Mouse (Mus musculus) heart, embryonic 15.5 days (tissue): ENCODE measurements around the gene Romo1. TPM values are rescaled to one million over a fixed set of nuclear protein-coding genes. Genes with fewer than 3 reads are reported as not detected.

Experiments used
- ATAC-seq: fragments of 200-750 bp; cut with Nextera tagmentation; replicated peaks from 2 replicates; pipeline ENCODE4 v1.8.0; 2017; ENCODE audit warnings: low read depth, moderate TSS enrichment; ENCODE audit not compliant: insufficient number of reproducible peaks, insufficient read depth, low FRiP score
- H3K27ac ChIP-seq: fragments of 300-500 bp; sonication (generic); 2 replicates; pipeline ENCODE4 v1.5.1; 2015; ENCODE audit warnings: mild to moderate bottlenecking, inconsistent platforms
- H3K27me3 ChIP-seq: fragments of 300-500 bp; sonication (generic); 2 replicates; pipeline ENCODE4 v1.6.1; 2015; ENCODE audit warnings: inconsistent platforms
- H3K36me3 ChIP-seq: fragments of 300-500 bp; sonication (generic); 2 replicates; pipeline ENCODE4 v1.6.1; 2015; ENCODE audit warnings: mild to moderate bottlenecking, inconsistent platforms
- H3K4me1 ChIP-seq: fragments of 300-500 bp; sonication (generic); replicated peaks from 2 replicates; pipeline ENCODE4 v1.6.1; 2015; ENCODE audit warnings: inconsistent platforms
- H3K4me2 ChIP-seq: fragments of 300-500 bp; sonication (generic); 2 replicates; pipeline ENCODE4 v1.6.1; 2015; ENCODE audit warnings: inconsistent platforms, mild to moderate bottlenecking, moderate library complexity
- H3K4me3 ChIP-seq: fragments of 300-500 bp; sonication (generic); 2 replicates; pipeline ENCODE4 v1.5.1; 2015; ENCODE audit warnings: mild to moderate bottlenecking, inconsistent platforms
- H3K9ac ChIP-seq: fragments of 300-500 bp; sonication (generic); 2 replicates; pipeline ENCODE4 v1.6.1; 2015; ENCODE audit warnings: mild to moderate bottlenecking, inconsistent platforms
- H3K9me3 ChIP-seq: fragments of 300-500 bp; sonication (generic); replicated peaks from 2 replicates; pipeline ENCODE4 v1.6.1; 2016; ENCODE audit warnings: inconsistent platforms
- WGBS: fragments of 180-500 bp; shearing (Covaris S2); methylation state at CpG from one replicate; pipeline ENCODE4 v1.1.7; 2015; ENCODE audit warnings: mixed read lengths; 5-methylcytosine and 5-hydroxymethylcytosine counted together
- polyA plus RNA-seq: library from polyadenylated mRNA; unstranded; fragments of >200 nt; fragmentation: Nextera tagmentation; extraction: Ambion mirVana; gene quantifications from 2 replicates; pipeline ENCODE4 v1.2.1, GENCODE M21; 2015

The Romo1 gene
- polyA plus RNA-seq, 1 experiment from 2014 or later = 427 TPM

DNA sequence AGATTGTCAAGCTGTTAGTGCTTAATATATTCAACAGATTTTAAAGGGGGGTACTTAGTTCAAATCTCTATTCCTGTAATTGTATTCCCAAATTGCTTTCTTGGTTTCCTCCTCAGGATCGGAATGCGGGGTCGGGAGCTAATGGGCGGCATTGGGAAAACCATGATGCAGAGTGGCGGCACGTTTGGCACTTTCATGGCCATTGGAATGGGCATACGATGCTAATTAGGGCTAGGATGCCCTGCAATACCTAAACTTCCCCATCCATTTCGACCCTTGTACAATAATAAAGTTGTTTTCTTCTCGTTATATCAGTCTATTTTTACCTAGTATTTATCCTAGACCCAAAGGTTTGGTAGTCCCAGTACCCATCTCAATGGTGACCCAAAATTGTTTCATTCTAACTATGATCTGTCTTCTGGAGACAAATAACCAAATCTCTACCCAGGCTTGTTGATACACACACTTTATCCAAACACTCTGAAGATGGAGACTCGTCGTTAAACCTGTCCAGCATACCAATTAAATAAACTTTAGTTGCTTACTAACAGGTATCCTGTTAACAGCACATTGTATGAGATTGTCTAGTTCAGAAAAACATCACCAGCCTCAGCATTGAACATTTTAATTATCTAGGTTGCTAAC lies 1.8 kb downstream of the Romo1 start:
- 59% methylated on average over 11 of the region's 11 CpGs for WGBS
- Histone ChIP-seq H3K36me3 (peaks cover 48% of the 10 kb centered on the region), H3K4me3 (0 out of 2 replicates have a peak overlapping the region, but pooled peaks have one; percentile 68)

DNA sequence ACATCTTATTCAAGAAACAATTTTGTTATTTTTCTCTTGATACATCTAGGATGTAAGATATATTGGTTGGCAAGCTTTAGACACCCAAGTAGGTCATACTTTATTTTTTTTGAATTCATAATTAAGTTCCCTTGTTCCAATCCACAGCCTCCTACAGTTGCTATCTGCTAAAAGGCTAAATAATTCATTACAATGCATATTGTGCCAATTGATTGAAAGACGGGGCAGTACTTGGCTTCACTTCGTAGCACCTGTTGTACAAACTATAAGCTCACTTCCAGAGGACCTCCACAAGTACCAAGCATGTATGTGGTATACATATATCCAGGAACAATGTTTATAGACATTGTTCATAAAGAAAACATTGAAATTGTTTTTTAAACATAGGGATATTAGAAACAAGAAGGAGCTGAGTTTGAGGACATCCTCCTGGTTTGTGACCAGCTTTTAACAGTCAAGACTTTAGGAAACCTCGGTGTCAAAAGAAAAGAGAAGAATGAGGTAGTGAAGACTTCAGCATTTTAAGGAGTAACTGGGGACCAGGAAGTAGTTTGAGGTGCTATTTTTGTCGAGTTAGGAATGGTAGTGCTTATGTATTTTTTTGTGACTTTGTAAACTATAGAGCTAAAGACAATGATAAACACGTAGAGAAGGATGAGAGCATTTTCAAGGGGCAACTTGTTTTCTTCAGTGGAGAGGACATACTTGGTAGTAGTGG lies 2.6 kb downstream of the Romo1 start:
- 65% methylated on average over 5 of the region's 5 CpGs for WGBS
- Histone ChIP-seq H3K36me3 (peaks cover 52% of the 10 kb centered on the region), H3K9me3 (no peaks in the 10 kb centered on the region), H3K27me3 (no peaks in the 10 kb centered on the region), H3K4me3 (no peak overlapping the region), H3K9ac (no peak overlapping the region), H3K4me1 (peaks cover 12% of the 10 kb centered on the region), H3K27ac (peak overlapping the region; percentile 9; the same call in 1 of the 2 replicates), H3K4me2 (no peak overlapping the region)
- no peak for ATAC-seq

More for the DNA sequence above, 1.8 kb downstream of the Romo1 start:
- ATAC-seq = no peak
- no peak overlapping the region for H3K9ac ChIP-seq
- H3K9me3 ChIP-seq = no peaks in the 10 kb centered on the region
- H3K27ac ChIP-seq = no peak overlapping the region
- H3K4me1 ChIP-seq = peaks cover 12% of the 10 kb centered on the region
- no peaks in the 10 kb centered on the region for H3K27me3 ChIP-seq
- H3K4me2 ChIP-seq = peak overlapping the region; percentile 72

DNA sequence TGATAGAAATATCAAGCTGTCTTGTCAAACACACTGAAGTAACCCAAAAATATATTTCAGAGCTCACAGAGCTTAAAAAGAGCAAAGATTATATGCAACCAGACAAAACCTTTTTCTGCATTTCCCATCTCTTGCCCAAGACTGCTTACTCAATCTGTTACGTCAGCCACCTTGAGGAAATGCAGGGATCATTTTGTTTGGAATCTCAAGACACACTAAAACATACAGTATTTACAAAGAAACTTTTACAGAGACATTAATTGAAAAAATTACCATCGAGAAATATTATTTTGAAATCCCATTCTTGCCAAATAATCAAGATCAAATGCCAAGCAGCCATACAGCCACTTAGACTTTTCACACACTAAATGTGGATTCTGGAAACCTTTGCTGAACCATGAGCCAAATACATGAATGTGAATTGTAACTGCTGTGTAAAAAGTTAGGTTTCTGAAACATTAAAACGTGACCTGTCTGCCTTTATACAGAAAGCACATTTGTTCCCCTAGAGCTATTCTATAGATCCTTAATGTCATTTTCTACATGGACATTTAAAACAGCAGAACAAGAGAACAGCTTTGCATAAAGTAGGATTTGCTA lies 3.6 kb downstream of the Romo1 start:
- H3K4me1 ChIP-seq = peaks cover 12% of the 10 kb centered on the region
- no peak overlapping the region for H3K27ac ChIP-seq
- no peaks in the 10 kb centered on the region for H3K27me3 ChIP-seq
- peaks cover 50% of the 10 kb centered on the region for H3K36me3 ChIP-seq
- H3K4me2 ChIP-seq = no peak overlapping the region
- H3K9ac ChIP-seq = no peak overlapping the region
- H3K9me3 ChIP-seq = no peaks in the 10 kb centered on the region
- no peak overlapping the region for H3K4me3 ChIP-seq
- WGBS = 86% methylated on average over 3 of the region's 3 CpGs
- ATAC-seq = no peak

DNA sequence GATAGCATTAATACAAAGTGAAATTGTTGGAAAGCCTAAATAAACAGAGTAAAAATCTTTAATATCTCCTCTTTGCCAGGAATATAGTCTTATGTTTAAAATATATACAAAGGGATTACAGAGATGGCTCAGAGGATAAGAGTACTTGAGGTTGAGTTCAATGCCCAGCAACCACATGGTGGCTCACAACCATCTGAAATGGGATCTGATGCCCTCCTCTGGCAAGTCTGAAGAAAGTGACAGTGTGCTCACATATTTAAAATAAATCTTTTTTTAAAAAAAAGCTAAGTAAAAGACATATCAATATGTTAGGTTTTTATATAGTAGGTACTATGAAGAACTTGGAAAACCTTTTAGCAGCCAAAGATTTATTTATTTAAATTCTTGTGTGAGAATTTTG lies 7.7 kb downstream of the Romo1 start:
- no peak for ATAC-seq
- peaks cover 76% of the 10 kb centered on the region for H3K36me3 ChIP-seq
- no peaks in the 10 kb centered on the region for H3K9me3 ChIP-seq
- no peak overlapping the region for H3K27ac ChIP-seq
- H3K9ac ChIP-seq = no peak overlapping the region
- no peaks in the 10 kb centered on the region for H3K27me3 ChIP-seq
- no peak overlapping the region for H3K4me2 ChIP-seq
- no peak overlapping the region for H3K4me3 ChIP-seq
- no peaks in the 10 kb centered on the region for H3K4me1 ChIP-seq

DNA sequence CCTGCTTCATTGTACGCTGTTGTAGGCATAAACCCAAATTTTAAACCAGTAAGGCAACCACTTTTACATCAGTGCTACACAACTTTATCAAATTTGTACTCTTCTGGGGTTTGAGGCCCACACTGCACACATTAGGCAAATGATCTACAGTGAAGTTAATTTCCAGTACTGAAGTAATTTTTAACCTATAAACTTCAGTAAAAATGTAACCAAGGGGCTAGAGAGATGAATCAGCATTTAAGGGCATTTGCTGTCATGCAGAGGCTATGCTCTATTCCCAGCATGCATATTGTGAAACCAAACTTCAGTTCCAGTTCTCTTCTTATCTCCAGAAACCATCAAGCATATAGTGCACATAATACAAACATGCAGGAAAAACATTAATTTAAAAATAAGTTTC lies 21.6 kb downstream of the Romo1 start:
- Histone ChIP-seq H3K27me3 (no peaks in the 10 kb centered on the region), H3K36me3 (peaks cover 81% of the 10 kb centered on the region)
- ATAC-seq = no peak

DNA sequence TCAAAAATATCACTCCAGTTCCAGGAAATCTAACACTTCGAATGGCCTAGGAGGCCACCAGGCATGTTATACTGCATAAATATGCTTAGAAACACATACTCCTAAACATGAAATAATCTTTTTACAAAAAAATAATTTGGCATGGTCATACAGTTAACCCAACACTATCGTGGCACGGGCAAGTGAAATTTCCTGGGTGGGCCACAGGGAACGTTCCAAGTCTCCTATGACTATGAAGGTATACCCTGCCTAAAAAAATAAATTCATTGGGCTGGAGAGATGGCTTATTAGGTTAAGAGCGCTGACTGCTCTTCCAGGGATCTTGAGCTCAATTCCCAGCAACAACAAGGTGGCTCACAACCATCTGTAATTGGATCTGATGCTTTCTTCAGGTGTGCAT lies 22.7 kb downstream of the Romo1 start:
- Histone ChIP-seq H3K27me3 (no peaks in the 10 kb centered on the region), H3K4me1 (no peaks in the 10 kb centered on the region), H3K9me3 (no peaks in the 10 kb centered on the region), H3K27ac (no peak overlapping the region), H3K4me3 (no peak overlapping the region), H3K9ac (no peak overlapping the region), H3K4me2 (no peak overlapping the region), H3K36me3 (peaks cover 85% of the 10 kb centered on the region)
- WGBS = 90% methylated on average over 5 of the region's 5 CpGs
- no peak for ATAC-seq

More for the DNA sequence above, 21.6 kb downstream of the Romo1 start:
- Histone ChIP-seq H3K9ac (no peak overlapping the region), H3K9me3 (no peaks in the 10 kb centered on the region), H3K4me2 (no peak overlapping the region), H3K4me3 (no peak overlapping the region), H3K27ac (no peak overlapping the region), H3K4me1 (no peaks in the 10 kb centered on the region)
- WGBS = 98% methylated on average over 1 of the region's 1 CpGs

DNA sequence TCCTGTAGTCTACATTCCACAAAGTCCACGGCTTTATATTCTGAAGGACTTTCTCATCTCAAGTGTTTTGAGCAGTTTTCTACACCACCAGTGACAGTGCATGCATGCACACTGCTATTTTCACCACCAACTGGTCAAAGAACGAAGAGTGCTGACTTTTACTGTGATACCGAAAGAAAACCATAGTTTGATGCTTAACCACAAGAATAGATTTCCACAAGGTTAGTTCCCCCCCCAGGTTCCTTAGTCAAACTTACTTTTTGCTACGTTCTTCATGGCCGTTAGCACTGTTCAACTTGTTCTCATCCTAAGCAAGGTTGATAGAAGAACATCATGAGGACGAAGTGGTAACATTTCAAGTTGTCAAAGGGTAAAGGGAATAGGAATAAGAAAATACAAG lies 33.2 kb downstream of the Romo1 start:
- Histone ChIP-seq H3K27me3 (no peaks in the 10 kb centered on the region), H3K4me1 (peaks cover 29% of the 10 kb centered on the region), H3K36me3 (peaks cover 48% of the 10 kb centered on the region), H3K27ac (no peak overlapping the region), H3K9me3 (no peaks in the 10 kb centered on the region), H3K4me3 (no peak overlapping the region; the same call in 1 of the 2 replicates), H3K9ac (no peak overlapping the region), H3K4me2 (peak overlapping the region; percentile 27; the same call in 1 of the 2 replicates)
- ATAC-seq = no peak
- WGBS = 65% methylated on average over 6 of the region's 6 CpGs

DNA sequence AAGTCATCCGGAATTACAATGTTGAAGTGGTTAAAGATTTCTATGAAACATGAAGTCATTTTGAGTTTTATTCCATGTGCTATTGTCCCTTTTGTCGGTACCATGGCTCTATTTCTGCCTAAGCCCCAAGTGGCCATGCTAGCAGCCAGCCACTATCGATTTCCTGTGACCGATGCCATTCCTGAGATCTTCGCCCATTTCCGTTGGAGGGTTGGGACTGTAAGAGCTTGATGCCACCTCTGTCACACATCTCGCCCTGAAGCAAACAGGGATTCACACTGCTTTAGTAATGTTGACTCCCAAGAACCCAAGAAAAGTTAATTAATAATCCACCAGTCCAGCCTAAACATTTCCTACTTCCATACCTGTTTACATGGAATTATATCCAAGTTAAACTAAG lies 33.8 kb downstream of the Romo1 start:
- Histone ChIP-seq H3K36me3 (peaks cover 42% of the 10 kb centered on the region), H3K9me3 (no peaks in the 10 kb centered on the region), H3K4me3 (peak overlapping the region; percentile 38), H3K9ac (peak overlapping the region; percentile 43), H3K4me2 (peak overlapping the region; percentile 80), H3K4me1 (peaks cover 29% of the 10 kb centered on the region), H3K27me3 (no peaks in the 10 kb centered on the region), H3K27ac (no peak overlapping the region)
- WGBS = 46% methylated on average over 7 of the region's 7 CpGs
- ATAC-seq = no peak

DNA sequence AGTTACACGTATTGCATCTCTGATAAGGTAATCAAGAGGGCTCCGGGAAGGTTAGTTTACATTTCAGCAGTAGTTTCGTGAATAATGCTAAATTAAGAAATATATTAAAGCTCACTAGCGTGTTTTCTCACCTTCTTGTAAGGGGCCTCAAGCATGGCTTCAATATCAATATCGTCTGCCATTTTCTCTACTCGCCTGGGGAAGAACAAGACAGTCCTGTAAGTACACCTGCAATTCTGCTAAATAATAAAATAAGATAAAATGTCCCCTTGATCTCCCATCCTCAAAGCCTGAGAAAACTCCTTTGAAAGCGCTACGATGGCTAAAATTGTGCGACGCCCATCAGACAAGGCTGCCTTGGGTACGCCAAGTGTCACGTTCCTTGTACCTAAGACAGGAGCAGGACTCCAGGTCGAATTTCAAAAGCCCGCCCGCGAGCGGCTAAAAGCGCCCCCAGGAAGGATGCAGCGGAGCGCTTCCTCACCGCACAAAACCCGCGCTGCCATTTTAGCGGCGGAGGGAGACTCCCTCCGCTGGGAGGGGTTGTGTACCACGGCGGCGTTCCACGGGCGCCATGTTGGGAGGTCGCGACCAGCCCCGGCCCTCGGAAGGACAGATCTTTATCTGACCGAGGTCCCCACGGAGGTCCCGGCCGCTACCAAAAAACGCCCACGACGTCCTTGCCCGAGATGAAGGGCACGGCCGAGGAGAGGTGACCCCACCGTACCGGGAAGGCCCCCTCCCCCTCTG lies 35.4 kb downstream of the Romo1 start:
- Histone ChIP-seq H3K27me3 (no peaks in the 10 kb centered on the region), H3K4me2 (peak overlapping the region; percentile 80), H3K4me1 (peaks cover 25% of the 10 kb centered on the region), H3K4me3 (peak overlapping the region; percentile 76), H3K27ac (peak overlapping the region; percentile 93), H3K9ac (peak overlapping the region; percentile 96), H3K9me3 (no peaks in the 10 kb centered on the region), H3K36me3 (peaks cover 30% of the 10 kb centered on the region)
- WGBS = under 1% methylated on average over 47 of the region's 47 CpGs
- peak; percentile 41 for ATAC-seq

DNA sequence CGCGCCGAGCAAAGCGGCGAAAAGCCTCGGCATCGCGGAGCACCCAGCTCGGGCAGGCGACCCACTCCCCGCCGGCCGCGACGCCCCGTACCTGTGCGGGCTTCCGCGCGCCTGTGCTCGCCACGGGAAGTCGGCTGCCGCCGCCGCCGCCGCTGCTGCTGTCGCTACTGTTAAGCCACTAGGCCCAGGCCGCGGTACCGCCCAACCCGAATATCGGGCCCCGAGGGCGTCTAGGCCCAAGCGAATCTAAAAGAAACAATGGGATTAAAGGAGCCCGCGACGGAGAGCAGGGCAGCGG lies 35.9 kb downstream of the Romo1 start:
- no peaks in the 10 kb centered on the region for H3K9me3 ChIP-seq
- peaks cover 24% of the 10 kb centered on the region for H3K36me3 ChIP-seq
- peak overlapping the region; percentile 93 for H3K27ac ChIP-seq
- H3K4me3 ChIP-seq = peak overlapping the region; percentile 76
- H3K4me2 ChIP-seq = no peak overlapping the region
- peaks cover 24% of the 10 kb centered on the region for H3K4me1 ChIP-seq
- H3K27me3 ChIP-seq = no peaks in the 10 kb centered on the region
- under 1% methylated on average over 25 of the region's 41 CpGs for WGBS
- ATAC-seq = no peak; the same call in none of the 2 replicates
- peak overlapping the region; percentile 96 for H3K9ac ChIP-seq

DNA sequence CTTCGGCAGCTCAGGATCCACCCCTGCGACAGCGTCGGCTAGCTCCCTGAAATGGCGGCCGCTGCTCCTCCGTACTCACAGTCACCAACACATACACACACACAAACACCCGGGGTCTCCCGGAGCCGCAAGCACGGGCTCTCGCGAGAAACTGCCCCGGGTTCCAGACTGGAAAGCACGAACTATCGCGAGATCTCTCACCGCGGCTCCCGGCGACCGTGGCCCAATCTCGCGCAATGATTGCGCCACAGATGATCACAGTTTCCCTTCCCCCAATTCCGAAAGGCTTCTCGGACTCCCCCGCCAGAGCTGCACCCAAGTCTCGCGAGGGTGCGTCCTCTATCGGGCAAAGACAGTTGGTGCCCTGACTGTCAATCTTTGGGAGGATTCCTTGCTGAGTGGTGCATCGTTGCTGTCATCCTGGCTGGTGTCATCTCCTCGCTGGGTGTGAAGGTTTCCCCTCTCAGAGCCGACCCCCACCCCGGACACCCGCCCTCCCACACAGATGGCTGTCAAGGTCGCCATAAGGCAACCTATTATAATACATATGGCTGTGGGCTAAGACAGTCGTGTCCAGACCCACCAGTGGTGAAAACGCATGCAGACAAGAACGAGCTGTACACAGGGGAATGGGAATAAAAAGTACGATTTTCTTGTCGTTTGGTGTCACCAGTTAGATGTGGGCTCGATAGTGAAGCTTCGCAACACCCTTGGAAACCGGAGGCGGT lies 36.4 kb downstream of the Romo1 start, which contains the start of gene Rbm39:
Gene Rbm39 (minus strand): TSS at position 145 of the 728 bp plus-strand sequence.
- no peaks in the 10 kb centered on the region for H3K9me3 ChIP-seq
- H3K36me3 ChIP-seq = peaks cover 24% of the 10 kb centered on the region
- ATAC-seq = peak; percentile 95
- WGBS = under 1% methylated on average over 47 of the region's 47 CpGs
- H3K4me3 ChIP-seq = peak within 1 kb of the TSS; percentile 76
- H3K9ac ChIP-seq = peak within 1 kb of the TSS; percentile 96
- H3K27me3 ChIP-seq = no peaks in the 10 kb centered on the region
- H3K27ac ChIP-seq = peak within 1 kb of the TSS; percentile 94
- H3K4me1 ChIP-seq = peaks cover 24% of the 10 kb centered on the region
- peak within 1 kb of the TSS; percentile 80 for H3K4me2 ChIP-seq
